11 mouse cellular contexts compared by ENCODE assay signal in the genomic region with DNA sequence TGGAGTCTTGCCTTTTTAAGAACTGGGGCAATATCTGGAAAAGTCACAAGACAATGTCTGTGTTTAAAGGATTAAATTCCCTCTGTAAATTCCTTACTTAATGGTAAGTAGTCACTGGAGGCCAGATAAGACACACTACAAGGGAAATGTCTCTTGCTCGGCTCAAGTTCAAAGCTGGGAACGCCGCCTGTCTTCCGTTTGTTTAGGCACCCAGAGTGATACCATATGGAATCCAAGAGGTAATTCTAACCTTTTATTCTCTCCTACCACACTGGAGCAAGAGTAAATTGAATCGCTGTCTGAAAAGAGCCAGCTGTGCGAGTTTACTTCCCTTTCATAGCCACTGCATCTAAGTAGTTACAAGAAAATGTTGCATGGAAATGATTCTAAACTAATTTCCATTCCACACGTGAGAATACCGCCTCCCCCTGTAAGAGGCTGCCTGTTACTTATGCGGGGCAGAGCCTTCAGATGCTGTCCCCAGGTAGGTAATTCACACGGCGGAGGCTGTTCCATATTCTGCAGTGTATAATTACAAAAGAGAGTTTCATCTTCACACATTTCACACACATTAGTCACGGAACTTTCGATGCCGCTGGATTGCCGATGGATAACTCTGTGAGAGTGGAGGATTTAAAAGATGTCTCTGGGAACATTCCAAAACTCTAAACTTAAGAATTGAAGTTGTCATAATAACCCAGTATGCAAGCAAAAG.
DNase-seq lines count a peak whose midpoint lies in the region; ATAC-seq lines count a peak whose summit lies in the region.
"Had no signal": no experiment of that assay in that cellular context is flagged by ENCODE, and none has a peak within 500 bp of the region (broad histone marks: within the 10 kb centered on the region; RNA-seq: fewer than 3 reads in every experiment).

No protein-coding gene starts in this region.

- H3K27ac ChIP-seq in limb, embryonic 13.5 days: no peak overlapping the region
- H3K27ac ChIP-seq: forebrain, embryonic 12.5 days; neural tube, embryonic 12.5 days had no signal

- H3K9ac ChIP-seq in limb, embryonic 13.5 days: no peak overlapping the region
- H3K9ac ChIP-seq: forebrain, embryonic 12.5 days; neural tube, embryonic 12.5 days had no signal

- ATAC-seq in limb, embryonic 13.5 days (ENCODE audit: low FRiP score, low read depth): peak; percentile 76
- ATAC-seq: hindbrain, embryonic 16.5 days had no signal

- no peaks in the 10 kb centered on the region for H3K9me3 ChIP-seq in limb, embryonic 13.5 days
- H3K9me3 ChIP-seq: forebrain, embryonic 12.5 days; neural tube, embryonic 12.5 days had no signal

- H3K36me3 ChIP-seq in limb, embryonic 13.5 days: no peaks in the 10 kb centered on the region
- H3K36me3 ChIP-seq: forebrain, embryonic 12.5 days; neural tube, embryonic 12.5 days had no signal

- H3K27me3 ChIP-seq in limb, embryonic 13.5 days: peaks cover 4% of the 10 kb centered on the region; the same call in 1 of the 2 replicates
- H3K27me3 ChIP-seq: forebrain, embryonic 12.5 days; neural tube, embryonic 12.5 days had no signal

- peak; percentile 18 to 40 for DNase-seq in kidney, postnatal 4 days
- no peak for DNase-seq in kidney, postnatal 36 days
- peak; percentile 41 to 44 for DNase-seq in right cerebral cortex, adult 2 months (ENCODE audit: low spot score in 2 of 2)
- DNase-seq in right cerebral cortex, postnatal 4 days: no peak
- DNase-seq in telencephalon, adult 2 months (ENCODE audit: low read depth, low spot score): peak; percentile 41
- no peak for DNase-seq in layer of hippocampus, adult 18-20 months (ENCODE audit: low spot score in 2 of 2)
- DNase-seq: adrenal gland, adult 2 months had no signal

- H3K4me2 ChIP-seq in limb, embryonic 13.5 days (replicated peaks): no peak overlapping the region
- H3K4me2 ChIP-seq: forebrain, embryonic 12.5 days; neural tube, embryonic 12.5 days had no signal

- no peak overlapping the region for H3K4me3 ChIP-seq in limb, embryonic 13.5 days
- H3K4me3 ChIP-seq: forebrain, embryonic 12.5 days; neural tube, embryonic 12.5 days had no signal

- peaks cover 22% of the 10 kb centered on the region for H3K4me1 ChIP-seq in limb, embryonic 13.5 days

- WGBS in limb, embryonic 13.5 days: 35% methylated on average over 15 of the region's 15 CpGs

Comparison
In these comparisons a context has a peak if more than half of its experiments do, and no peak if none do; other contexts are left out.
1. DNase-seq: peak in kidney, postnatal 4 days (2 of 2), right cerebral cortex, adult 2 months (2 of 2) and telencephalon, adult 2 months (single experiment); none in kidney, postnatal 36 days (0 of 2), right cerebral cortex, postnatal 4 days (single experiment) and layer of hippocampus, adult 18-20 months (0 of 2).